Mouse (Mus musculus) ES-Bruce4 (cell line): ENCODE measurements around the gene Dhrs9.

Experiments used
- CTCF ChIP-seq: IDR thresholded peaks from one replicate; pipeline ENCODE4 v1.8.1; 2011; ENCODE audit warnings: low read depth, low read length
- POLR2A ChIP-seq: IDR thresholded peaks from one replicate; pipeline ENCODE4 v1.8.1; 2011; ENCODE audit warnings: low read length; ENCODE audit not compliant: insufficient read depth

GRCm38 (mm10) chr2:69427141-69427540, 46.9 kb downstream of the Dhrs9 start:
- TF ChIP-seq CTCF, result no peak
- TF ChIP-seq POLR2A, result no peak
